Mouse (Mus musculus): Measurements from ENCODE around the gene Nccrp1.
"Not testable (repeated sequence)": the region's sequence is repeated elsewhere in the genome, so short reads cannot be mapped to it uniquely, and the experiment has no call there.

The Nccrp1 gene

DNA sequence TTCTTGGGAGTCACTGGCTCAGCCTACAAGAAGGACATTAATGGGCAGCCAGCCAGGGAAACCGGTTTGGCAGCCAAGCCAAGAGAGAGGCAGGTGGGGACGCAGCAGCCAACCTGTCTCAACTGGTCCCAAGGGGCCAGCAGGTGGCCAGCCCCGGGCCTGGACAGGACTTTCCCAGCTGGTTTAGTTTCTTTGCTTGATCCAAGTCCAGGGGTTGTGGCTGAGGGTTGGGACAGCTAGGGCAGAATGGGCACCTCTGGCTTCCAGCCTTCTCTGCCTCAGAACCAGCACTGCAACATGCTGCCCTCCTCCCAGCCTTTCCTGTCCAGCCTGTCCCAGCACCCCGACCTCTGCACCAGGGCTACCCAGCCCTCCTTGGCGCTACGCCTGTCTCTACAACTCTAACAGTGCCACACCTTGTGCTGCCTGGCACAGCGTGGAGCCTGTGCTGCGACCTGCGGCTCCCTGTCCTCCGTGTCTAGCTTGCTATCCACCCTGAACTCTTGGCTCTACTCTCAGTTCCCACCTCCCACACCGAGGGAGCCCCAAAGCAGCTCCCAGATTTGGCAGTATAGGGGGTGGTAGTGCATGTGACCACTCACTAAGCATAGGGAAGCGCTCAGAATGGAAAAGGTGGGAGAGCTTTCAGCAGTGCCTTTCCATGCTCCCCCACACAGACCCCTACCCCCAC is 23.4 kb upstream of the Nccrp1 start:
- no peak for DNase-seq (ENCODE audit: low spot score in 2 of 2)

DNA sequence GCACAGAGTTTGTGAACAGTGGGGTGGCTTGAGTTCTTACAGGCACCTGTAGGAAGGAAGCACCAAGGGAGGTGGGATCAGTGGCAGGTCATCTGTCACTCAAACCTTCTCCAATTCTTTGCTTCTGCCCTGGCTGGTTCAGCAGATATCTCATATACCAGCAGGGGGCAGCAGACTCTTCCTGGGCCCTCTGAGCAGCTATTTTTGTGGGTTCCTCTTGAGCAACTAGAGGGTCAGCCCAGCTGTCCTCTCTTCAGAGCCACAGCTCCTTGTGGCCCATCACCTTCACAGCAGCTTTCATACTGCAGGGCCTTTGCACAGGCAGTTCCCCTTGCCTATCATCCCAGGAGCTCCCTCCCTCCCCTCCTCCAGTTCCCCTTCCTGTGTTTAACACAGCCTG is 21.2 kb upstream of the Nccrp1 start:
- peak in 1 of 2 experiments; percentile 79 for DNase-seq (ENCODE audit: low spot score in 2 of 2)

DNA sequence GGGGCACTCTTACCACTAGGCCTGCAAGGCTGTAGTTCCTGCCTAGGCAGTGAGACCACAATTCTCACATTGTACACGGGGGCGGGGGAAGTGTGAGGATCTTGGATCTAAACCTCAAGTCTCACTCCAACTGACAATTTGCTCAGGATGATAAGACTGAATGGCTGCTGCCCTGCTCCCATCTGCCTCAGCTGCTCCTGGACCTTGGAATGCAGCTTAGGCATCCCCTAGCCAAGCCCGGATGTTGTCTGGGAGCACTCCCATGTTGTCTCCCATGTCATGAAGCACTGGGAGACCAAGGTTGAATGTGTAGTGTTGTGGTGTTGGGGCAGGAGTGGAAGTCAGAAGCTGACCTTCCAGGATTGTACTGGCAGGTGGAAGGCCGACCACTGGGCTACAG is 20.5 kb upstream of the Nccrp1 start:
- DNase-seq (ENCODE audit: low spot score in 2 of 2), result no peak

DNA sequence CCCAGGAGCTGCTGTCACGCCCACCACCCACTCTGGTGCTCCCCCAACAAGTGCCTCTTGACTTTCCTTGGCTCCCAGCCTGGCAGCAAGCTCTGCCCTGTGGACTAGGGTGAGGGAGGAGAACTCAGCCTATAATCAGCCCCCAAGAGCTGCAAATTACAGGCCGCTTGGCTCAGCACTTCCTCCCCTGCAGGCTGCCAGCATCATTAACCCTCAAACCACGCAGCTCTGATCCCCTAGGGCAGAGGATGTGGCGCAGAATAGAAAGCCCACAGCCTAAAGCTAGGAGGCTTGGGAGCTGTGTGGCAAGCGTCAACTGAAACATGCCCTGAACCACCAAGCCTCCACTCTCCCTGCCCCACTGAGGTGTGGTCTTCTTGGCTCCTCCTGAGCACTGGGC is 18.4 kb upstream of the Nccrp1 start:
- DNase-seq (ENCODE audit: low spot score in 2 of 2), result peak; percentile 48 to 53

DNA sequence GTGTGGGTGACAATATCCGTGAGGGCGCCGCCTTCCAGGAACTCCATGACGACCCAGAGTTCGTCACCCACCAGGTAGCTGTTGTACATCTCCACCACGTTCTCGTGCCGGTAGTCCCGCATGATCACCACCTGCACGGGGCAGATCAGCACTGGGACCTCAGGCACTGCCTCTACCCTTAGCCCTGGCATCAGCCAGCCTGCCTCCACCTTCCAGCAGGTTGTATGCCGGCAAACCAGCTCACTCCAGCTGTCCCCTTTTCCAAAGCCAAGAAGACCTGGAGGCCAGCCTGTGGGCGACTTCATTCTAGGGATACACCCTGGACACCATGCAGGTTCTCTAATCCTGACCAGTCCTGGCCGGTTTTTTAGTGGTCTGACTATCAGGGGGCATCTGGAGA is 15.9 kb upstream of the Nccrp1 start:
- DNase-seq (ENCODE audit: low spot score in 2 of 2), result no peak

DNA sequence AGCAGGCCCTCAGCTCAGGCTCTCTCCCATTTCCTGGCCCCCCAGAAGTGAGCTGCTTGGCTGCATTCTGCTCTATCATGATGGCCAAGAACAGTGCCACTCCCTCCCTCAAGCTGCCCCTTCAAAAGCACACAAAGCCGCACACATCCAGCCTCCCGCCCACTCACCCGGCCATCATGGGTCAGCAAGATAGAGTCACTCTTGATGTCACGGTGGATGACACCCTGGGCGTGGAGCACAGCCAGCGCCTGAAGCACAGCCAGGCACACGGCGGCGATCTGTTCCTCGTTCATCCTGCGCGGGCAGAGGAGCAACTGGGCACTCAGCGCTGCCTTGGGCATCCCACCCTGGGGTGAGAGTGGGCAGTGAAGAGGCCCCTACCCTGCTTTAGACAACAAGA is 15.3 kb upstream of the Nccrp1 start:
- no peak for DNase-seq (ENCODE audit: low spot score in 2 of 2)

DNA sequence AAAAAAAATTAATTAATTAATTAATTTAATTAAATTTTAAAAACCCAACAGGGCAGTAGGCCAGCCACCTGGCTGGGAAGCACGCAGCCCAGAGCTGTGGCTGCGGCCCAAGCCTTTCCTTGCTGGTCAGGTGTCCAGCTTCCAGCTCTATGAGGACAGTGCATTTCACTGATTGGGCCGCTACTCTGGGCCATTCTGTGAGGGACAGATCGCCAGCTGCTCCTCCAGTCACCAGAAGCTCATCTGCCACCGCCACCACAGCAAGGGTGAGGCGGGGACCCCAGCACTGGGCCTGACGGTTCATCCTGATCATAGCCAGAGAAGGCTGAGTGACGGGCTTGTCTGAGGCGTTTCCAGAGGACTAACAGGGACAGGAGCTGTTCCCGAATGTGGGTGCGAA is 14.9 kb upstream of the Nccrp1 start:
- DNase-seq (ENCODE audit: low spot score in 2 of 2), result no peak

DNA sequence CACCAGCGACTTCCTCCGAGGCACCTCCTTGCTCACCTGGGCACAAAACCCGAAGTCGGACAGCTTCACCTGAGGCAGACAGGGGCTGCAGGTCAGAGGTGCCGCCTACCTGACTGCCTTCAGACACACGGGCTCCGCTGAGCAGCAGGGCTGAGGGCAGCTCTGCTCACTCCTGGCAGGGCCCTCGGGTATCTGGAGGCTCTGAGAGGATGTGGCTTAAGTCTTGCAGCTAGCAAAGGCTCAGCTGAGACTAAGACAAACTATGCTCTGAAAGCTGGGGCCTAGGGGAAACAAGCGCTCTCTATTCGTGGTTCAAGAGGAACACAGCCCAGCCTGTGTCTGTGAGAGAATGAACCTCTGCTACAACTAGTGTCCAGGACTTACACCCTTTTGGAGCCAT is 13.8 kb upstream of the Nccrp1 start:
- peak; percentile 63 to 67 for DNase-seq (ENCODE audit: low spot score in 2 of 2)

DNA sequence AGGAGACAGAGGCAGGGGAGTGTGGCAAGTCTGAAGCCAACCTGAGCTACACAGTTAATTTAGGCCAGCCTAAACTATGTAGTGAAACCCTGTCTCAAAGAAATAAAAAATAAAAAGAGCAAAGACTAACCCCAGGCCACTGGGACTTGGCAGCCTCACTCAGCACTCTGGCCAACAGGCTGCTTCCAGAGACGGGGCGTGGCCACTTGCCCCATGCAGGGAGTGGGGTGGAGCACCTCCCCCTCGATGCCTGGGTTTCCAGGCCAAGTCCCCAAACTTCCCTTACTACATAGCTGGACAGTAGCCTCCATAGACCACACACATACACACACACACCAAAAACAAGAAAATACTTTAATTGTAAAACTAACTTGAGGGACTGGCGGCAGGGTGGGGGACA is 11.4 kb upstream of the Nccrp1 start:
- no peak for DNase-seq (ENCODE audit: low spot score in 2 of 2)

DNA sequence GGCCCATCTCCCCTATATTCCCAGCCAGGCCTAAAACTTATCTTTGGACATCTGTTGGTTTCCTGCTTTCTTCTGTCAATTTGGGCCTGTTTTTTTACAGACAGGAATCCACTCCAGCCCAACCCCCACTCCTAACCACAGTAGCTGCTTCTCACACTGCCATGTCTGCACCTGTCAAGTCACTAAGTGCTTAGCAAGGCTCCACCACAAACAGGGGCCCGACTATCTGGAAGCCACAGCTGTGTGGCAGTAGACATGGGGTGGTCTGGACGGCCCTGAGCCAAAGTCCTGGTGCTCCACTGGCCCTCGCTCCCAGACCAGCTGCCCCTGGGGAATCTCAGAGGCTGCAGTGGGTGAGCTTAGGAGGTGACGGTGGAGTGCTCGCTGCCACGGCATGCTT is 10.7 kb upstream of the Nccrp1 start:
- DNase-seq (ENCODE audit: low spot score in 2 of 2), result peak; percentile 88 to 89

DNA sequence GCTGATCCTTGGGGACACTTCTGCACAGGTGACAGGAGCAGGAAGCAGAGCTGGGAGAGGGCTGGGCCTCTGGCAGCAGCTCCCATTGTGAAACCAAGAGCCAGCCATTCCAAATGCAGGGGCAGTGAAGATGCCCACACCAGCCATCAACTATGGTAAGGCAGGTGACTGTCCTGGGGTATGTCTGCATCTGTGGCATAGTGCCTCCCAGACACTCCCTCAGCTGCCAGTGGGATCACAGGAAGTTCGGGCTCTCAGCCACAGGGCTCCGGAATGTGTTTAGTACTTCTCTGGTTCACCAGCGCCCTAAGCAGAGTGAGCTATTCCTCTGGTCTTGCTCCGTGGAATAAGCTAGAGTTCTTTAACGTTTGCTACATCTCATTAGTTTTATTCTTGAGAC is 10.0 kb upstream of the Nccrp1 start:
- DNase-seq (ENCODE audit: low spot score in 2 of 2), result no peak

DNA sequence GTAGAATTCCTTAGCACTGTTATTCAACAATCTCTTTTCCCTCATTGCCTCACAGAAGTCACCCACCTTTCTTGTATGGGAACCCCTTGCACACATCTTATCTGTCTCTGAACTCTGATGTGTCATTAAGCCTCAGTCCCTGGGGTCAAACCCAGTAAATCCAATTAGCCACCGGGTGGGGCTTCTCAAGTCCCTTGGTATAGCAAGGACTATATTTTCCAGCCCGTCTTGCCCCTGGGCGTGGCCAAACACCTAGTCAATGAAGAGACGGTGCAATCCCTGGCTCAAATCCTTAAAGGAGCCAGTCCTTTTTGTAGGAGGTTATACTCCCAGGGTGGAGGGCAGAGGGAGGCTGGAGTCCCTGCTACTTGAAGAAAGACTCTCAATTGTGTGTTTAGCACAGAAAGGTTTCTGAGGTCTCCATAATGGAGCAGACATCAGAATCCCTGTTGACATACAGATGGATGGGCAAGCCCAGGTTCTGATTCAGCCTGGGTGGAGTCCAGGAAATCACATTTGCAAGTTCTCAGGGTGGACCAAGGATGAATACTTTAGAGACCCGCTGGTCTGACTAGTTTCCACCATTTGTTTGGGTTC is 9.0 kb upstream of the Nccrp1 start:
- no peak for DNase-seq (ENCODE audit: low spot score in 2 of 2)

DNA sequence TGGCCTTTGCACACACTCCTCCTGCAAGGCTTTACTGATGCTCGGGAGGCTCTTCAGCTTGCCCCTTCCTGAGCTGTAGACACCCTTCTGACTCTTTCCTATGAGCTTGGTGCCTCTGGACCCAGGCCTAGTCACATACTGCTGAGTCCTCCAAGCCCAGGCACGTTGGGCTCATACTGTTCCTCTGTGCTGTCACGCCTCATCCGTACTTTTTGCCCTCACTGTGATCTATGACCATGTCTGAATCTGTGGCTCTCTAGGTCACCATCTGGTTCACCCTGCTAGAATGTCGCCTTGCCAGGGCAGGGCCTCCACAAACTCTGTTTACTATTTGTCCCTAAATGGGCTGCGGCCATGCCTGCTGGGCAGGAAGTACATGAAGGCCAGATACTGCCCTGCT is 6.0 kb upstream of the Nccrp1 start:
- DNase-seq (ENCODE audit: low spot score in 2 of 2), result no peak

DNA sequence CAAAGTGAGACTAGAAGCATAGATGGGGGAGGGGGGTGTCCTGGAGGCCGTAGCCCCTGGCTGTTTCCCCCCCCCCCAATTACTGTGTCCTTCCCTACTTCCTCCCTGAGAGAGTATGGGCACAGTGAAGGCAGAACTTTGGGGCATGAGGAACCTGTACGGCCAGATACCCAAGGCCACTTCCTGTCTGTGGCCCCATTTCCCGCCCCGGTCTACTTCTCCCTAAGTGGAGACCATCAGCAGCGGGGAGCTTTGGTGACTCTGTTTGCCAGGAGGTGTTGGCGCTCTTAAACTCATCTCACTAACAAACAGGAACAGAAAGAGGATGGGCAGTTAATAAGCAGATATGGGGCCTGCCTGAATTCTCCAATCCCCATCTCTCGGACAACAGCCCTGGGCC is 574 bp upstream of the Nccrp1 start:
- no peak for DNase-seq (ENCODE audit: low spot score in 2 of 2)

DNA sequence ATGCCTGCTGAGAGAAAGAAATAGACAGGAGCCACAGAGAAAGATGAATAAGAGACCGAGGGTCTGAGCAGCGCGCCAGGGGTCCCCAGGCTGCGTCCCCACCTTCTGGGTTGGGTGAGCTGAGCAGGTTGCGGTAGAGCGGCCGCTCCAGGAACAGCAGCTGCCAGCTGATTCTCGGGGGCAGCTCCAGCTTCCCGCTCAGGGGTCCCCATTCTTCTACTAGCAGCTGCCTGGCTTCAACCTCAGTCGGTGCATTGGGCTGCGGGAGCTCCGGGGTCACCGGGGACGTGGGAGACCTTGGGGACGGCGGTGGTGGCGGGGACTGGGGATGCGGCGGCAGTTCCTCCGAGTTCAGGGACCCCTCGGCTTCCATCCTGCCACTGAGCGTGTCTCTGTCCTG is 405 bp downstream of the Nccrp1 start:
- no peak for DNase-seq (ENCODE audit: low spot score in 2 of 2)

DNA sequence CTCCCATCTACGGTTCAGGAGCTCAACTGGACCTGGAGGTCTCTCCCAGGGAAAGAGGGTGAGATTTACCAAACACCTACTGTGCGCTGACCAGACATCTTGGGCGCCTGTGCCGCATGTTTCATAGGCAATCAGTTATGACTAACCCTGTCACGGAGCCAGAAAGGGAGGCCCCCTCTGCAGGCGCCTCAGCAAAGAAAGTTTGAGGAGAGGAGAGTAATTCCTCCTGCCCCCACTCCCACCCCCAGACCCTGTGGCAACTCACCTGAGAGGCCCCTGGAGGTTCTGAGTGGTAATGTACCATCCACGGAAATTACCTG is 1.2 kb downstream of the Nccrp1 start:
- no peak for DNase-seq (ENCODE audit: low spot score in 2 of 2)

DNA sequence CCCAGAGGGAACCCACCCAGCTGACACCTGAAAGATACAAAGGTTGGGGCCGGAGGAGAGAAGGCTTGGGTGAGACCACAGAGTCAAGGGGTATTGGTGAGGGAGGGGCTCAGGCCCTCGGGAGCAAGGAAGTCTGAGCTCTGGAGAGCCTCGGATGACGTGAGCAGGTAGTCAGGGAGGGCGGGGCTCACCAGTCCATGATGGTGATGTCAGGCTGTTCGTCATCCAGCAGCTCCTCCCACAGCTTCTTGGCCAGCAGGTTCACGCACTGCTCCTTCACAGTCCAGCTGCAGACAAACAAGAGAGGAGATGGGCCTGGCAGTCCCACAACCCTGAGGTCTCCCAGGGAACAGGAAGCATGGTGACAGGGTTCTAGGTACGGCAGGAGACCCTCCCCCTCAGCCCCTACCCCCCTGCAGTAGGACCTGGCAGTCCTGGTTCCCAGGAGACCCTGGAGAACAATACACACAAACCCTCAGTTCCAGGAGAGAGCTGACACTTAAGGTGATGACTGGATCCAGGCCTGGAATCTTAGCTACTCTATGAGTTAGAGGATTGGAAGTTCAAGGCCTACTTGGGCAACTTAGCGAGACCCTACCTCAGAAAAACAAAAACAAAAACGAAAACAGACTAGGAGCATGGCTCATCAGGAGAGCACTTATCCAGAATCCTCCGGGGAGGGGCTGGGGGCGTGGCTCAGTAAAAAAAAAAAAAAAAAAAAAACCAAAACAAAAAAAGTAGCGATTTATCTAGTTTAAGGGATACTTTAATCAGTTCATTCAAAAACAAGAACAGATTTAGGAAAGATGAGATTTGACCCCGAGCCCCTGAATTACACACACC is 1.8 kb downstream of the Nccrp1 start:
- DNase-seq (ENCODE audit: low spot score in 2 of 2), result no peak

DNA sequence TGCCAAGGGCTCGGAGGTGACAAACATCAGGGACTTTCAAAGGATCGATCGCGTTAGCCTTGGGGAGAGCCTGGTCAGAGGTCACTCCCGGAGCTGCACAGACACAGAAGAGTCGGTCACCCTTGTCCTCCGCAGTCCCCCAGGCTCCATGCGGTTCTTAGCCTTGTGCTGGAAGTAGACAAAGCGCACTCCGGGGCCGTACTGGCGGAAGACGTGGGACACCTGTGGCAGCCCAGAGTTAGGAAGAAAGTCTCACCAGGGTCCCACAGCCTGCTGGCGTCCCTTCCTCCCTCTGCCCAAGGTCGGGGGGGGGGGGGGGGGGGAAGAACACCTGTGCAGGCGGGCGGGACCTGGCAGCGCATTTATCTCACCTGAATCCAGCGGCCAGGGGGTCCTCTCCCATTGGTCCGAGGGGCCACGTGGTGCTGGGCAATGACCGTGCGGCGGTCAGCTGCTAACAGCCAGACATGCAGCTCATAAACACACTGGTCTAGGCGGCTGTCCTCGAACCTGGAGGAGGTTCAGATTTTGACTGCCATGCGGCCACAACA is 2.9 kb downstream of the Nccrp1 start:
- DNase-seq (ENCODE audit: low spot score in 2 of 2), result no peak

DNA sequence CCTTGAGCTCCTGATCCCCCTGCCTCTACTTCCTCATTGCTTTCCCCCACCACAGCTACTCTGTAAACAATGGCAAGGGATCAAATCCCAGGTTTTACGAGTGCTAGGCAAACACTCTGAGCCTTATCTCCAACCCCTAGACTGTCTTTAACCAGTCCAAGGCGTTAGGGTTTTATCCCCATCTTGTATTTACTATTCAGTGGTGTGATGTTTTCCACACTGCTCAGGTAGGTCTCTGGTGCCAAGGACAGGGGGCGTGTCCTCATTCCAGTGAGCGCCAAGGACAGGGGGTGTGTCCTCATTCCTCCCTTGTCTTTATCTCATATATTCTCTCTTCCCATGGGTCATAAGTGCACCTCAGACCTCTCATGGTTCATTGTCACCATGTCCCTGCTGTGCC is 6.5 kb downstream of the Nccrp1 start, which contains the start of gene Sycn:
Gene Sycn (plus strand): TSS at position 360 of the 400 bp plus-strand sequence.
- DNase-seq (ENCODE audit: low spot score in 2 of 2), result no peak

DNA sequence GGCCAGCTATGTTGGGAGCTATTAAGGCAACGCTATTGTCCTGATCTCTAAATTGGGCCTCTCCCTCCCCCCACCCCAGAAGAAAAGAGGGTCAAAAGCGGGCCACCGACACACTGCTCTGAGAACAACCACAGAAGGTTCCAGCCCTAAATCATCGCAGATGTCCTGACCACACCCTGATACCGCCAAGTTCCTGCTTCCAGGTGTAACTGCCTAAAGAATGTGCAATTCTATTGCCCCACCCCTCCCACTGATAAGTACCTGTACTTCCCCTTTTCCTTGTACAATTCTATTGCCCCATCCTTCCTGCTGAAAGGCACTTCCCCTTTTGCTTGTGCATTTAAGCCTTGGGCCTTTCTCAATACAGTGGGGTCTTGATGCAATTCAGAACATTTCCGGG is 8.2 kb downstream of the Nccrp1 start:
- DNase-seq (ENCODE audit: low spot score in 2 of 2), result not testable (repeated sequence)

DNA sequence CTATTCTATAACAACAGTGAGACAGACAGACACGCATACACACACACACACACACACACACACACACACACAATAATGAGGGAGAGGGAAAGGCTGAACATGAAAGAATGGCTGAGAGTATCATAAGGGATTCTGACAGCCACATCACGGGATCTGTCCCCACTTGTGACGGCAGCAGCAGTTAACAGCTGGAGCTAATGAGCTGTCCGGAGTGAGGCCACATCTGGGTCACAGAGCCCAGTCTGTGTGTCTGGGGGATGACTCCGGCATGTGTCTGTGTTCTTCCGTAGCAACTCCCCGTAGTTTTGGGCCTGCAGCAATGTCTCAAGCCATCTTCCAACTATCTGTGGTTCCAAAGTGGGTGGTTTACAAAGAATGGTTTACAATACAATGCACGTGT is 15.0 kb downstream of the Nccrp1 start:
- no peak for DNase-seq (ENCODE audit: low spot score in 2 of 2)

DNA sequence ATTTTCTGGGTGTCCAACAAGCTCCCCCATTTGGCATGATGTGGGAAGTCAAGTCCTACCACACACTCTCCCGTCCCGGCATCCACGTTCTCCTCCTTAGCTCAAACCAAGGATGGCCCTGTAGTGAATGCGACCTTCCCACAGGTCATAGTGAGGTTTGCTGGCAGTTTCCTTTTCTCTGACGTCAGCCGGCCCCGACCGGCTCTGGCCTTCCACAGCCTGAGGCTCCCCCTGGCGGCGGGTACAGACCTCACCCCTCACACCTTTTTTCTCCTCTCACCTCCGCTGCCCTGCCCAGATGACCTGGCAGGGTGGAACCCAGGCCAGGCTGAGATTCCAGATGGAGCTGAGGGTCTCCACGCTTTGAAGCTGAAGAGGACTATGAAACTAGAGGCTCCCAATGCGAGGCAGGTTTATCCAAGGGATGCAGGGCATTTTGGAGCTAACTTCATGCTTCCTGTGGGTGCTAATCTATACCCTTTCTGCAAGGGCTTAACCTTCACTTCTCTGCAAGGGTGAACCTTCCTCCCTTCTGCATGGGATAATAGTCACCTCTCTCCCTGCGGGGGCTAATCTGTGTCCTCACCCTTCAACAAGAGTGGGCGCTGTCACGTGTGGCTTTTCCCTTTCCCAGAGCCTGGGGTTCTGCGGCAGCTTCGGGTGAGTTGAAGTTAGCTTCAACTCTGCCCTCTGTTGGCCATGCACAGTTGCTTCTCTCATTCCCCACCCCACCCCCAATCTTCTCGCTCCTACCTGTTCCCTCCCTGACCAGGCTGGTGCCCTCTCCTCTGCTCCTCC is 18.9 kb downstream of the Nccrp1 start:
- DNase-seq (ENCODE audit: low spot score in 2 of 2), result peak; percentile 72 to 94

Measured in thymus, postnatal 10 days (tissue).